In the genomic region with DNA sequence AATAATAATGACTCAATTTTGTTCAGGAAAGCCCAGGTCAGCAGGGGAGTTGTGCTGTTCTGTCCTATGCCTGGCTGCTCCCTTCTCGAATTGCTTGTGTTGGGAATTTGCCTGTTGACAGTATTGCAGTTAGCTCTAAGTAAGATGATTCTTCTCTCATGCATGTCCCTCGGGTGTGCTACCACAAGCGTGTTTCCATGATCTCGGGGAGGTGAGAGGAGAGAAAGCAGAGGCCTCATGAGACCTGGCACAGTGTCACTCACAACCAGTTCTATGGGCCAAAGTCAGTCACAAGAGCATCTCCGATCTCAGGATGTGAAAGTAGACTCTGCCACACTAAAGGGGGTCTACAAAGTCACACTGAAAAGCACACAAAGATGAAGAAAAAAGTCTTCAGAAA, we compare ENCODE assay signal across 24 mouse cellular contexts.
"Had no signal": no experiment of that assay in that cellular context is flagged by ENCODE, and none has a peak within 500 bp of the region (broad histone marks: within the 10 kb centered on the region; RNA-seq: fewer than 3 reads in every experiment).

No protein-coding gene starts in this region.

- H3K36me3 ChIP-seq: heart, embryonic 10.5 days; heart, embryonic 12.5 days; hindbrain, embryonic 13.5 days; hindbrain, embryonic 15.5 days; kidney, embryonic 15.5 days; limb, embryonic 13.5 days; limb, embryonic 15.5 days; liver, embryonic 12.5 days had no signal

- H3K4me1 ChIP-seq: heart, embryonic 10.5 days; heart, embryonic 12.5 days; hindbrain, embryonic 13.5 days; hindbrain, embryonic 15.5 days; kidney, embryonic 15.5 days; limb, embryonic 13.5 days; limb, embryonic 15.5 days; liver, embryonic 12.5 days had no signal

- H3K27ac ChIP-seq: heart, embryonic 10.5 days; hindbrain, embryonic 13.5 days; hindbrain, embryonic 15.5 days; hindbrain, postnatal 0 days; kidney, embryonic 15.5 days; limb, embryonic 13.5 days; limb, embryonic 15.5 days; liver, embryonic 12.5 days; liver, embryonic 14.5 days had no signal

- ATAC-seq: hindbrain, postnatal 0 days; intestine, embryonic 16.5 days; liver, embryonic 12.5 days had no signal

- DNase-seq: gastrocnemius, postnatal 14 days; gastrocnemius, postnatal 36 days; heart, adult 18-20 months; heart, postnatal 10 days; heart, postnatal 36 days; kidney, adult 11 months; kidney, adult 2 months; kidney, adult 9 months; kidney, postnatal 14 days; kidney, postnatal 36 days; layer of hippocampus, adult 9-11 months; layer of hippocampus, postnatal 36 days; left cerebral cortex, postnatal 4 days had no signal

- H3K9ac ChIP-seq: heart, embryonic 12.5 days; hindbrain, embryonic 13.5 days; hindbrain, embryonic 15.5 days; kidney, embryonic 15.5 days; limb, embryonic 13.5 days; limb, embryonic 15.5 days; liver, embryonic 12.5 days; liver, embryonic 14.5 days had no signal

- H3K4me2 ChIP-seq: heart, embryonic 12.5 days; hindbrain, embryonic 13.5 days; hindbrain, embryonic 15.5 days; kidney, embryonic 15.5 days; limb, embryonic 13.5 days; limb, embryonic 15.5 days; liver, embryonic 12.5 days had no signal

- H3K27me3 ChIP-seq: heart, embryonic 12.5 days; hindbrain, embryonic 13.5 days; hindbrain, embryonic 15.5 days; kidney, embryonic 15.5 days; limb, embryonic 13.5 days; limb, embryonic 15.5 days; liver, embryonic 12.5 days had no signal

- H3K9me3 ChIP-seq: heart, embryonic 10.5 days; heart, embryonic 12.5 days; hindbrain, embryonic 13.5 days; hindbrain, embryonic 15.5 days; kidney, embryonic 15.5 days; limb, embryonic 13.5 days; limb, embryonic 15.5 days; liver, embryonic 12.5 days had no signal

- H3K4me3 ChIP-seq: heart, embryonic 10.5 days; heart, embryonic 12.5 days; hindbrain, embryonic 13.5 days; hindbrain, embryonic 15.5 days; kidney, embryonic 15.5 days; limb, embryonic 13.5 days; limb, embryonic 15.5 days; liver, embryonic 12.5 days had no signal
